Mouse (Mus musculus) spleen, adult 18-20 months (tissue): ENCODE measurements around the gene Dnpep.
A peak's percentile ranks its signal among the peaks of the same experiment; 100 is the strongest.

Experiments used
- DNase-seq, 2 experiments: peaks; one replicate each; pipeline ENCODE4 v3.0.0; 2022; ENCODE audit warnings: mixed read lengths in 2 of 2

The Dnpep gene

GRCm38 (mm10) chr1:75262969-75263951 lies 54.5 kb downstream of the Dnpep start:
- DNase-seq: peak in 1 of 2 experiments; percentile 33

GRCm38 (mm10) chr1:75261278-75261677 lies 56.5 kb downstream of the Dnpep start:
- DNase-seq: no peak
